Mouse (Mus musculus) forebrain, embryonic 15.5 days (tissue): ENCODE measurements around the gene Rims1. TPM values are rescaled to one million over a fixed set of nuclear protein-coding genes. Genes with fewer than 3 reads are reported as not detected.

ENCODE experiments used
- ATAC-seq: fragments of 200-750 bp; cut with Nextera tagmentation; replicated peaks from 2 replicates; pipeline ENCODE4 v1.8.0; 2017; ENCODE audit warnings: mild to moderate bottlenecking, moderate TSS enrichment, moderate library complexity
- H3K27ac ChIP-seq: fragments of 300-500 bp; sonication (generic); replicated peaks from 2 replicates; pipeline ENCODE4 v1.5.1; 2015; ENCODE audit warnings: mild to moderate bottlenecking, inconsistent platforms
- H3K27me3 ChIP-seq: fragments of 300-500 bp; sonication (generic); 2 replicates; pipeline ENCODE4 v1.6.1; 2015; ENCODE audit warnings: inconsistent platforms
- H3K36me3 ChIP-seq: fragments of 300-500 bp; sonication (generic); 2 replicates; pipeline ENCODE4 v1.6.1; 2015; ENCODE audit warnings: mild to moderate bottlenecking, inconsistent platforms
- H3K4me1 ChIP-seq: fragments of 300-500 bp; sonication (generic); 2 replicates; pipeline ENCODE4 v1.6.1; 2015; ENCODE audit warnings: inconsistent platforms
- H3K4me2 ChIP-seq: fragments of 300-500 bp; sonication (generic); replicated peaks from 2 replicates; pipeline ENCODE4 v1.6.1; 2015; ENCODE audit warnings: mild to moderate bottlenecking, inconsistent platforms
- H3K4me3 ChIP-seq: fragments of 300-500 bp; sonication (generic); 2 replicates; pipeline ENCODE4 v1.5.1; 2015; ENCODE audit warnings: mild to moderate bottlenecking, inconsistent platforms
- H3K9ac ChIP-seq: fragments of 300-500 bp; sonication (generic); replicated peaks from 2 replicates; pipeline ENCODE4 v1.6.1; 2015; ENCODE audit warnings: mild to moderate bottlenecking, inconsistent platforms
- H3K9me3 ChIP-seq: fragments of 300-500 bp; sonication (generic); 2 replicates; pipeline ENCODE4 v1.6.1; 2016; ENCODE audit warnings: inconsistent platforms
- WGBS: fragments of 180-500 bp; shearing (Covaris S2); methylation state at CpG from one replicate; pipeline ENCODE4 v1.1.7; 2015; ENCODE audit warnings: mixed read lengths; 5-methylcytosine and 5-hydroxymethylcytosine counted together
- polyA plus RNA-seq: library from polyadenylated mRNA; unstranded; fragments of >200 nt; fragmentation: Nextera tagmentation; extraction: Ambion mirVana; gene quantifications from 2 replicates; pipeline ENCODE4 v1.2.1, GENCODE M21; 2015

The Rims1 gene
- polyA plus RNA-seq, 1 experiment from 2014 or later, result 11.1 TPM

DNA sequence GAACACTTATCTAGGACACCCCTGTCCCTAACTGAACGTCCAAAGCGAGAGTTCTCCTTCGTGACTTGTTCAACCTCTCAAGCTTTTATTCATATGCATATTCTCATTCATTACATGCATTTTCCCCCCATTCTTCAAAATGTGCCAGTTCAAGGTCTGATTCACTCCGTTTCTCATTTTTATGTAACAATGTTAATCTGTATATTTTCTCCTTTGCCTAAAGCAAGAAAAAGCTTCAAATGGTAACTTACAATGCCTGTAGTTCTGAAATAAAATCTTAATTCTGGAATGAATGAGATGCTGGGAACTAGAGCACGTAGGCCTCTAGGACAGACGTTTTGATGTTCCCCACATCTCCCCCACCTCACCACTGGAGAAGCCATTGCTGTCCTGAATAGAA is 141.6 kb downstream of the Rims1 start:
- Histone ChIP-seq H3K27ac (no peak overlapping the region), H3K4me3 (no peak overlapping the region), H3K36me3 (no peaks in the 10 kb centered on the region), H3K9ac (no peak overlapping the region), H3K4me1 (no peaks in the 10 kb centered on the region), H3K27me3 (no peaks in the 10 kb centered on the region), H3K9me3 (no peaks in the 10 kb centered on the region), H3K4me2 (no peak overlapping the region)
- WGBS, result 78% methylated on average over 6 of the region's 6 CpGs
- ATAC-seq, result no peak

DNA sequence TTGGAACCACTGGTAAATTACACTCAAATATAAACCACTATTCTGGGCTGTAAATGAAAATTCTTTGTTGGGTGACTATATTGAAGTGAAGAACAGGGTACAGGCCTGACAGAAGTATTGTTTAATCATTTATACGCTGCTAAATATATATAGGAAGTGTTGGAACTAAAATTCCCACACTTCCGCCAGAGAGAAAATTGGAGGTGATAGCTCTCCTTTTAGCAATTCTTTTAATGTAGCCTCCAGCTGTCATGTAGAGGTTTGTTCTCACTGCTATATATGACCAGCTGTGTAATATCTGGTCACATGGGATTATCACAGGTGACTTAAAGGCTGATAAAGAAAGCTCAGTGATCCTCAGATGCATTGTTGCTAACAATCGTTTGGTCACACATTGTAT is 144.0 kb downstream of the Rims1 start:
- Histone ChIP-seq H3K4me3 (no peak overlapping the region), H3K9ac (no peak overlapping the region), H3K27ac (no peak overlapping the region), H3K36me3 (no peaks in the 10 kb centered on the region), H3K4me2 (no peak overlapping the region), H3K4me1 (no peaks in the 10 kb centered on the region), H3K27me3 (no peaks in the 10 kb centered on the region), H3K9me3 (no peaks in the 10 kb centered on the region)
- WGBS, result 89% methylated on average over 3 of the region's 3 CpGs
- ATAC-seq, result no peak

DNA sequence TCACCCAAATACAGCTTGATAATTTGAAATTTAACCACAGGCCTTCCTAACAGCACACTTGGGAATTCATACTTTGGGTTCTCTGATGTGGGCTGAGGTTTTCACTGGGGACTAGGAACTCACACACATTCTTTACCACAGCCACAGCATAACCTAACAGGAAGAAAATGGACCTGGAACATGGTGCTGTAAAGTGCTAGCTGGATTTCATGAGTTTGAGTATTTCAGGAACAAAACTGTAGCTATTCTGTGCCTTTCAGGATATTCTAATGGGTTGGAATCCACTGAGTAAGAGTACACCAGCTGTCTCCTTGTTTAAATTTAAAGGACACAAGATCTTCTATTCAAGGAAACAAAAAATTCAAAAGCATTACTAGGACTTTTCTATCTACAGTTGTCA is 149.8 kb downstream of the Rims1 start:
- no peaks in the 10 kb centered on the region for H3K4me1 ChIP-seq
- no peak for ATAC-seq
- no peak overlapping the region for H3K9ac ChIP-seq
- H3K4me2 ChIP-seq, result no peak overlapping the region
- H3K36me3 ChIP-seq, result no peaks in the 10 kb centered on the region
- H3K9me3 ChIP-seq, result no peaks in the 10 kb centered on the region
- no peak overlapping the region for H3K4me3 ChIP-seq
- H3K27ac ChIP-seq, result no peak overlapping the region
- H3K27me3 ChIP-seq, result no peaks in the 10 kb centered on the region

DNA sequence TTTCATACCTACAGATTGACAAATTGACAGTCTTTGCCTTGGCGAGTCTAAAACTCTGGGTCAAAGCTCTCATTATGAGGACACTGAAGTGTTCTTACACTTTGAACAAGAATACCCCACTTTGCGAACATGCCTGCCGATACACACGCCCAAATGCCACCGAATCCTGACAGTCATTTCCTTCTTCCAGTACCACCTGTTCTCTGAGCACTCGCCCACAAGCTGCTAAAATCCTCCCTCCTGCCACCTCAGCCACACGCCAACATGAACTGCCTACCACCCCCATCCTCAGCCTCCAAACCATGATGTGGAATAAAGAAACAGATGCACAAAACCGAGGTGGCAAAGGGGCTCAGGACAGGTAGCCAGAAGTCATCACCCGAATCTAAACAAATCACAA is 150.9 kb downstream of the Rims1 start:
- H3K27ac ChIP-seq, result no peak overlapping the region
- H3K27me3 ChIP-seq, result no peaks in the 10 kb centered on the region
- H3K9me3 ChIP-seq, result no peaks in the 10 kb centered on the region
- H3K4me3 ChIP-seq, result no peak overlapping the region
- H3K36me3 ChIP-seq, result no peaks in the 10 kb centered on the region
- H3K4me2 ChIP-seq, result no peak overlapping the region
- 87% methylated on average over 9 of the region's 9 CpGs for WGBS
- no peak overlapping the region for H3K9ac ChIP-seq
- ATAC-seq, result no peak
- H3K4me1 ChIP-seq, result no peaks in the 10 kb centered on the region

DNA sequence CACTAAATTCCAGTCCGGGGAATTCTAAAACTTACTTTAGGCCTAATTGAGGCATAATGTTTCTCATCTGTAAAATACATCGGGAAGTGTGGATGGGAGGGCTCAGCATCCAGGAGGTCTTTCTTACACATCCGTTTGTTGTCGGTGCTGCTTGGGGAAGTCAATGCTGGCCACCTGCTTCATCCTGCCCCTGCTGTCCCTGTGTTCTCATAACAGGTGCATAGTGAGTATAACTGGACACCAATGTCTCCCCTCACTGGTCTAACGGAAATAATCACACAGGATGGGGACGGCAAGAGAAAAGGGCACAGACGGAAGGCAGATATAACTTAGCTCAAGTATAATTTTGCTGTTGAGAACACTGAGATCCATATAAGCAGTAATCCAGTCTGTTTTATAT is 155.2 kb downstream of the Rims1 start:
- Histone ChIP-seq H3K27ac (no peak overlapping the region), H3K4me3 (no peak overlapping the region), H3K9me3 (no peaks in the 10 kb centered on the region), H3K36me3 (no peaks in the 10 kb centered on the region), H3K4me1 (no peaks in the 10 kb centered on the region), H3K4me2 (no peak overlapping the region), H3K27me3 (no peaks in the 10 kb centered on the region), H3K9ac (no peak overlapping the region)
- 75% methylated on average over 7 of the region's 7 CpGs for WGBS
- ATAC-seq, result no peak

DNA sequence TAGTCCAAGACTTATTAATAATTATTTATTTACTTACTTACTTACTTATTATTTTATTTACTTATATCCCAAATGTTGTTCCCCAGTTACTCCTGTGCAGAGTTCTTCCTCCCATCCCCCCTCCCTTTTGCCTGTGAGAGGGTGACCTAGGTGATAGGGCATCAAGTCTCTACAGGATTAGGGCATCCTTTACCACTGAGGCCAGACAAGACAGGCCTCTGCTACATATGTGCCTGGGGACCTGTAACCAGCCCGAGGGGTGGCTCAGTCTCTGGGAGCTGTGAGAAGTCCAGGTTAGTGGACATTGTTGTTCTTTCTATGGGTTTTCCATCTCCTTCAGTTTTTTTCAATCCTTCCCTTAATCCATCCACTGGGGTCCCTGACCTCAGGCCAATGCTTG is 156.4 kb downstream of the Rims1 start:
- WGBS, result 76% methylated on average over 1 of the region's 1 CpGs
- no peak overlapping the region for H3K9ac ChIP-seq

DNA sequence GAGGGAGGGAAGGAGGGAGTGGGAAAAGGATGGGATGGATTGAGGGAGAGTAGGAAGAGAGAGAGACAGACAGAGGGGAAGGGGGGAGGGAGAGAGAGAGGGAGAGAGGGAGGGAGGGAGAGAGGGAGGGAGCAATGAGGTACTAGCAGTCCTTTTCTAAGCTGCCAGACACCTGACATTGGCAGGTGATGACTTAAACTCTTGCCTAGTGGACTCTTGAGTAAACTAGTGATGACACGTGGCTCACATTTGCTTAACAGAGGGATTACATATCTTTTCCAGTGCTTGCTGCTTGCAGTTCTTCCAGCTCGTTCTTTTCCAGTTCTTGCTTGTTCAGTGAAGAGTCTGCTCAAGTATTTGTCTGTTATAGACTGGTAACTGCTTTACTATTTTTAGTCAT is 160.5 kb downstream of the Rims1 start:
- Histone ChIP-seq H3K4me3 (no peak overlapping the region), H3K27me3 (no peaks in the 10 kb centered on the region), H3K4me1 (no peaks in the 10 kb centered on the region), H3K36me3 (no peaks in the 10 kb centered on the region), H3K9me3 (no peaks in the 10 kb centered on the region), H3K9ac (no peak overlapping the region), H3K4me2 (no peak overlapping the region), H3K27ac (no peak overlapping the region)
- 38% methylated on average over 2 of the region's 2 CpGs for WGBS
- ATAC-seq, result no peak

More for the DNA sequence above, 156.4 kb downstream of the Rims1 start:
- Histone ChIP-seq H3K9me3 (no peaks in the 10 kb centered on the region), H3K4me3 (no peak overlapping the region), H3K36me3 (no peaks in the 10 kb centered on the region), H3K4me2 (no peak overlapping the region), H3K4me1 (no peaks in the 10 kb centered on the region), H3K27ac (no peak overlapping the region), H3K27me3 (no peaks in the 10 kb centered on the region)
- no peak for ATAC-seq

DNA sequence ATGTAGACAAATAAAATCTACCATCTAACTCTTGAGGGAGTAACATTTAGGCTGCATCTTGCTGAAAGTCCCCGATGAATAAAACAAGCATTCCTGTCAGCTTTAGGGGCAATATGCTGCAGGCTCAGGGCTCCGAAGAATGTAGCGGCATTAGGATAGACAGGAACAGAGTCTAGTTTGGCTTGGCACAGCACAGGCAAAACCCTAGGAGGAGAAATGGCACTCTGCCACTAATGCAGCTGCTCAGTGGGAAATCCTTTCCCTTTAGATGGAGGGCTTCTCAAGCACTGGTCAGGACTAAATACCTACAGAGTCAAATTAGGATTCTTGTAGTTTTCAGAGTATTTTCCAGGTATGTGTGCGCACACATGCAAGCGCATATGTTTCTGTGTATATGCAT is 165.2 kb downstream of the Rims1 start:
- H3K27ac ChIP-seq, result no peak overlapping the region
- H3K4me1 ChIP-seq, result no peaks in the 10 kb centered on the region
- no peak overlapping the region for H3K9ac ChIP-seq
- ATAC-seq, result peak; percentile 80
- WGBS, result 72% methylated on average over 5 of the region's 5 CpGs
- no peak overlapping the region for H3K4me3 ChIP-seq
- H3K4me2 ChIP-seq, result no peak overlapping the region
- H3K27me3 ChIP-seq, result no peaks in the 10 kb centered on the region
- no peaks in the 10 kb centered on the region for H3K36me3 ChIP-seq
- no peaks in the 10 kb centered on the region for H3K9me3 ChIP-seq

DNA sequence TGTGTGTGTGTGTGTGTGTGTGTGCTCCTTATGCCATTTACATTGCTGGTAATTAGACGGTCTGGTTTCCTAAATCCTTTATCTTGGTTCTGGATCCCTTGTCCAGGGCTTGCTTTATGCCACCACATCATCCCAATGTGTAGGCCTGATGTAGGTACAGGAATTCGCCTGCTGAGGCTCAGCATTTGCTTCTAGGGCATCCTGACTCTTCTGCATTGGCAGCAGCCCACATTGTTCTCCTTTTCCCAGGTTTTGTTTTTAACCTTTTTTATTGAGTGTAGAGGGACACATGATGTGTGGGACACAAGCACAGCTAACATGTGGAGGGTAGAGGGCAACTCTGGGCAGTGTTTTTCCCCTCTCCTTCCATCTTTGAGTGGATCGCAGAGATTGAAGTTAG is 166.1 kb downstream of the Rims1 start:
- H3K9me3 ChIP-seq, result no peaks in the 10 kb centered on the region
- H3K4me1 ChIP-seq, result no peaks in the 10 kb centered on the region
- WGBS, result 86% methylated on average over 3 of the region's 3 CpGs
- no peaks in the 10 kb centered on the region for H3K36me3 ChIP-seq
- H3K27ac ChIP-seq, result no peak overlapping the region
- H3K27me3 ChIP-seq, result no peaks in the 10 kb centered on the region
- ATAC-seq, result no peak
- no peak overlapping the region for H3K4me2 ChIP-seq
- H3K4me3 ChIP-seq, result no peak overlapping the region
- H3K9ac ChIP-seq, result no peak overlapping the region

DNA sequence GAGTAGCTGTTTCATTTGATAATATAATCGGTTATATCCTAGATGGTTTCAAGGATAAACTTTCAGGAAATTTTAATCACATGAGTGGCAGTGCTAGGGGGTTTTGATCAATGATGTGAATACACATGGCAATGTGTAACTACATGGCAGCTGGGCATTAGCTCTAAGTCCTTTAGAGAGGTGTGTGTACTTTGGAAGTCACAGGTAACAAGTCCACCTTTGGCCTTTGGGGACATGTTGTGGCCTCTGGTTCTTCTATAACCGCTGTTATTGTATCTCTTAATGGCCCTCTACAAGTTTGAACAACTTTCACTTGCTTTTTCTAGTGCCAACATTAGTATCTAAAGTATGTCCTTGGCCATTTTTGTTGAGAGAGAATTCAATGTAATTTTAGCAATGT is 171.9 kb downstream of the Rims1 start:
- H3K27ac ChIP-seq, result no peak overlapping the region
- no peak for ATAC-seq
- H3K4me3 ChIP-seq, result no peak overlapping the region
- H3K4me1 ChIP-seq, result no peaks in the 10 kb centered on the region
- WGBS, result 93% methylated on average over 2 of the region's 2 CpGs
- no peak overlapping the region for H3K4me2 ChIP-seq
- no peaks in the 10 kb centered on the region for H3K36me3 ChIP-seq
- no peak overlapping the region for H3K9ac ChIP-seq
- H3K9me3 ChIP-seq, result no peaks in the 10 kb centered on the region
- H3K27me3 ChIP-seq, result no peaks in the 10 kb centered on the region

DNA sequence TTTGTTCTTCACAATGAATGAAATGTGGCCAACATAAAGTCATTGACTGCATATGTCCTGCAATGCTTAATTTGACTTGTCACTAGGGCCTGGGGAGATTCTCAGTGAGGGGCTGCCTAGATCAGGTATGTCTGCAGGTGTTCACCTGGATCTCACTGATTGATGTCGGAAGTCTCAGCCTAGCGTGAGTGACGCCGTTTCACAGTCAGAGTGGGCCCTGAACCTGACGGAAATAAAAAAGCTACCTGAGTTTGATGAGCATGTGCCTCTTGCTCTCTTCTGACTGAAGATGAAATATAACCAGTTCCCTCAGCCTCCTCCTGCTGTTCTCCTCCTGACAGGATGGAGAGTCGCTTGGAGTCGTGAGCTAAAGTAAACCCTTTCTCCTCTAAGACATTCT is 173.2 kb downstream of the Rims1 start:
- no peaks in the 10 kb centered on the region for H3K9me3 ChIP-seq
- H3K9ac ChIP-seq, result no peak overlapping the region
- no peak for ATAC-seq
- no peaks in the 10 kb centered on the region for H3K27me3 ChIP-seq
- no peaks in the 10 kb centered on the region for H3K36me3 ChIP-seq
- H3K4me3 ChIP-seq, result no peak overlapping the region
- WGBS, result 79% methylated on average over 7 of the region's 7 CpGs
- H3K27ac ChIP-seq, result no peak overlapping the region
- no peak overlapping the region for H3K4me2 ChIP-seq
- H3K4me1 ChIP-seq, result no peaks in the 10 kb centered on the region

DNA sequence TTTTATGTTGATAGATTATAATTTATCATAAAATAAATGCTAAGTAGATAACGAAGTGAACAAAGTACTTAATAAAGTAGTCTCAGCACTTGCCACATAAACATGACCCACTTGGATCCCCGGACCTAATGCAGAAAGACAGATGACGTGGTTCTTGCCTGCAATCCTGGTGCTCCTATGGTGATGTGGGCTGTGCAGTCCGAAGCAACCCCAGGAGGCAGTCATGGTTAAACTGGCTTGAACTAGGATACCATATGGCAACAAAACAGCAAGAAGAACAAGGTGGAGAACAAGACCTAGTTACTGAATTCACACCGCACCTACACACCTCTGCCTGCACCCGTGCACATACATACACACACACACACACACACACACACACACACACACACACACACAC is 173.8 kb downstream of the Rims1 start:
- Histone ChIP-seq H3K27ac (no peak overlapping the region), H3K9me3 (no peaks in the 10 kb centered on the region), H3K27me3 (no peaks in the 10 kb centered on the region)

DNA sequence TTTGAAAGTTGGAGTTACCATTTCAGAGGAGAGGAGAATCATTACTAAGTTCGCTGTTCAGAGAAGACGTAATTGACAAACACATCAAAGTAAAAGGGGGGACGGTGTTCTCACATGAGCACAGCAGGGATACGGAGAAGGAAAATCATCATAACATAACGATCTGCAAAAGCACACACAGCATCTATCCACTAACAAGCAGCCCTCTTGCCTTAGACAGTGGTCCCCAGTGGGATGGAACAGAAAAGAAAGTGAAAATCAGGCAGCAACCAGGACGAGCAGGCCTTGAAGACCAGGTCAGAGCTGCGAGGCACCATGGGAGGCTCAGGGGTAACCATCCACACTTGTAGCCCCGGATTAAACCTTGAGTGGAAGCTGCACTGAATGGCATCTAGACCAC is 176.8 kb downstream of the Rims1 start:
- Histone ChIP-seq H3K4me3 (no peak overlapping the region), H3K9me3 (no peaks in the 10 kb centered on the region), H3K9ac (no peak overlapping the region), H3K27me3 (no peaks in the 10 kb centered on the region), H3K36me3 (no peaks in the 10 kb centered on the region), H3K4me1 (no peaks in the 10 kb centered on the region), H3K4me2 (no peak overlapping the region), H3K27ac (no peak overlapping the region)
- WGBS, result 44% methylated on average over 8 of the region's 8 CpGs
- ATAC-seq, result no peak

More for the DNA sequence above, 173.8 kb downstream of the Rims1 start:
- 90% methylated on average over 6 of the region's 6 CpGs for WGBS
- Histone ChIP-seq H3K9ac (no peak overlapping the region), H3K4me3 (no peak overlapping the region), H3K36me3 (no peaks in the 10 kb centered on the region), H3K4me1 (no peaks in the 10 kb centered on the region), H3K4me2 (no peak overlapping the region)
- no peak for ATAC-seq
